Comparison of ENCODE assay signal across 21 mouse cellular contexts in the genomic region with DNA sequence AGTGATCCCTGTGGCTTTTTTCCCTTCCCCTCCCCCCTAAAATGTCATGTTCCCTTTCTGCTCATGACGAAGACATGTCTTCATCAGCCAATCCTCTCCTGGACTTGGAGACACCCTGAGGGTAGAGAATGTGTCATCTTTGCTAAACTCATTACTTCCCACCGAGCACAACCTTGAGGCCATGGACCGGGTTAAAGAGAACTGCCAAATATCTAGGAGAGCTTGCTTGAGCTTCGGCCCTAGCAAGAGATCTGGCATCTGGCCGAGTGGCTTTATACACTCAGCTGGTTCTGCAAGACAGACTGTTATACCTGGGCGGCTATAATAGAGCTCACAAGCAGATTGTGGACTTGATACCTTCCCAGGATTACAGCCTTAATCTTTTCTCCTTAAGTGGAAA.
DNase-seq lines count a peak whose midpoint lies in the region; ATAC-seq and TF ChIP-seq lines count a peak whose summit lies in the region.
"Had no signal": no experiment of that assay in that cellular context is flagged by ENCODE, and none has a peak within 500 bp of the region (broad histone marks: within the 10 kb centered on the region; RNA-seq: fewer than 3 reads in every experiment).

No protein-coding gene starts in this region.

- no peak for ATAC-seq in kidney, postnatal 0 days (replicated peaks; ENCODE audit: low FRiP score, low read depth)
- ATAC-seq: forebrain, embryonic 15.5 days; intestine, postnatal 0 days had no signal

- H3K27me3 ChIP-seq in kidney, postnatal 0 days (ENCODE audit: insufficient read depth, low read length), result no peaks in the 10 kb centered on the region
- H3K27me3 ChIP-seq: CH12.LX; forebrain, embryonic 15.5 days; heart, embryonic 15.5 days; hindbrain, embryonic 12.5 days; neural tube, embryonic 15.5 days; stomach, embryonic 15.5 days had no signal

- no peak overlapping the region for H3K27ac ChIP-seq in kidney, postnatal 0 days
- H3K27ac ChIP-seq: forebrain, embryonic 15.5 days; gastrocnemius, adult 2 months; heart, embryonic 15.5 days; hindbrain, embryonic 12.5 days; liver, embryonic 14.5 days; neural tube, embryonic 15.5 days; stomach, embryonic 15.5 days had no signal

- peak; percentile 14 for DNase-seq in adrenal gland, postnatal 14 days
- DNase-seq in adrenal gland, postnatal 4 days (ENCODE audit: low spot score in 2 of 2), result no peak
- DNase-seq in kidney, postnatal 0 days (ENCODE audit: low spot score), result peak; percentile 4
- DNase-seq in kidney, adult 11 months, result no peak
- DNase-seq in Muller cell, postnatal 12 days (ENCODE audit: inconsistent ontology term), result peak; percentile 12
- DNase-seq in cerebellum, postnatal 14 days, result peak; percentile 73 to 76
- DNase-seq in spleen, postnatal 4 days (ENCODE audit: low spot score in 2 of 2), result no peak
- no peak for DNase-seq in B cell, adult 2 months
- DNase-seq: gastrocnemius, adult 2 months; heart, adult 18-20 months; lung, postnatal 10 days; thymus, postnatal 14 days had no signal

- H3K4me3 ChIP-seq in kidney, postnatal 0 days (replicated peaks; ENCODE audit: low read depth, low read length), result no peak overlapping the region
- H3K4me3 ChIP-seq: forebrain, embryonic 15.5 days; gastrocnemius, adult 2 months; heart, embryonic 15.5 days; hindbrain, embryonic 12.5 days; megakaryocyte, embryonic 14.5 days; neural tube, embryonic 15.5 days; stomach, embryonic 15.5 days had no signal

- TF ChIP-seq CTCF in kidney, postnatal 0 days (IDR thresholded peaks at IDR 0.05; ENCODE audit: low read depth), result no peak

- no peaks in the 10 kb centered on the region for H3K4me1 ChIP-seq in kidney, postnatal 0 days (replicated peaks; ENCODE audit: insufficient read depth, low read length)
- H3K4me1 ChIP-seq: forebrain, embryonic 15.5 days; heart, embryonic 15.5 days; hindbrain, embryonic 12.5 days; megakaryocyte, embryonic 14.5 days; neural tube, embryonic 15.5 days; stomach, embryonic 15.5 days had no signal

- no peaks in the 10 kb centered on the region for H3K9me3 ChIP-seq in kidney, postnatal 0 days (replicated peaks; ENCODE audit: low read length)
- H3K9me3 ChIP-seq: forebrain, embryonic 15.5 days; heart, embryonic 15.5 days; hindbrain, embryonic 12.5 days; neural tube, embryonic 15.5 days; stomach, embryonic 15.5 days had no signal

- no peak overlapping the region for H3K4me2 ChIP-seq in kidney, postnatal 0 days (ENCODE audit: low read length)
- H3K4me2 ChIP-seq: forebrain, embryonic 15.5 days; heart, embryonic 15.5 days; hindbrain, embryonic 12.5 days; neural tube, embryonic 15.5 days; stomach, embryonic 15.5 days had no signal

- no peak overlapping the region for H3K9ac ChIP-seq in kidney, postnatal 0 days (ENCODE audit: low read depth, low read length)
- H3K9ac ChIP-seq: forebrain, embryonic 15.5 days; heart, embryonic 15.5 days; hindbrain, embryonic 12.5 days; liver, embryonic 14.5 days; neural tube, embryonic 15.5 days; stomach, embryonic 15.5 days had no signal

- 70% methylated on average over 6 of the region's 6 CpGs for WGBS in kidney, postnatal 0 days

- no peaks in the 10 kb centered on the region for H3K36me3 ChIP-seq in kidney, postnatal 0 days (ENCODE audit: insufficient read depth, low read length)
- H3K36me3 ChIP-seq: forebrain, embryonic 15.5 days; heart, embryonic 15.5 days; hindbrain, embryonic 12.5 days; neural tube, embryonic 15.5 days; stomach, embryonic 15.5 days had no signal

Comparison
In these comparisons a context has a peak if more than half of its experiments do, and no peak if none do; other contexts are left out.
1. DNase-seq: peak in adrenal gland, postnatal 14 days (single experiment), kidney, postnatal 0 days (single experiment), Muller cell, postnatal 12 days (single experiment) and cerebellum, postnatal 14 days (2 of 2); none in adrenal gland, postnatal 4 days (0 of 2), kidney, adult 11 months (single experiment), spleen, postnatal 4 days (0 of 2) and B cell, adult 2 months (0 of 2).